Mouse (Mus musculus) left cerebral cortex, adult 11 months (tissue): ENCODE results near the gene 4930519G04Rik.
"Not testable (repeated sequence)": the region's sequence is repeated elsewhere in the genome, so short reads cannot be mapped to it uniquely, and the experiment has no call there.

Experiments used
- DNase-seq: peaks from one replicate; pipeline ENCODE4 v3.0.0; 2022; ENCODE audit warnings: low spot score

Gene 4930519G04Rik

GRCm38 (mm10) chr5:114842155-114842554 lies 11.3 kb upstream of the 4930519G04Rik start:
- not testable (repeated sequence) for DNase-seq

DNA sequence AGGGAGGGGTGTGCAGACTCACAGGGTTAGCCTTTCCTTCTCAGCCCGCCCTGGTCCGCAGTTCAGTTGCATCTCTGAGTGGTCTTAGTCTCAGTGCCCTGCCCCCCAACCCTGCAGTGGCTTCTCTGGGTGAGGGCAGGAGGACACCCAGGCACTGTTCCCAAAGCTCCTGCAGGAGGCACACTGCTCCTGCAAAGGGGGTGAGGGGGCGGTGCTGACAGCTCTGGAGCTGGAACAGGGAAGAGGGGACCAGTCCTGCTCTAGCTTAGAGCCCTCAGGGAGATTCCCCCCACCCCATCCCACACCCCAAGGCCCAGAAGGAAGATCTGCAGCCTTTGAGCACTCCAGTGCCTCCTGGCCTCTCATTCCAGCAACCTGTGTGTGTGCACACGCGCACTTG lies 10.8 kb upstream of the 4930519G04Rik start:
- DNase-seq, result no peak

GRCm38 (mm10) chr5:114844371-114844770 lies 9.1 kb upstream of the 4930519G04Rik start:
- DNase-seq, result not testable (repeated sequence)

DNA sequence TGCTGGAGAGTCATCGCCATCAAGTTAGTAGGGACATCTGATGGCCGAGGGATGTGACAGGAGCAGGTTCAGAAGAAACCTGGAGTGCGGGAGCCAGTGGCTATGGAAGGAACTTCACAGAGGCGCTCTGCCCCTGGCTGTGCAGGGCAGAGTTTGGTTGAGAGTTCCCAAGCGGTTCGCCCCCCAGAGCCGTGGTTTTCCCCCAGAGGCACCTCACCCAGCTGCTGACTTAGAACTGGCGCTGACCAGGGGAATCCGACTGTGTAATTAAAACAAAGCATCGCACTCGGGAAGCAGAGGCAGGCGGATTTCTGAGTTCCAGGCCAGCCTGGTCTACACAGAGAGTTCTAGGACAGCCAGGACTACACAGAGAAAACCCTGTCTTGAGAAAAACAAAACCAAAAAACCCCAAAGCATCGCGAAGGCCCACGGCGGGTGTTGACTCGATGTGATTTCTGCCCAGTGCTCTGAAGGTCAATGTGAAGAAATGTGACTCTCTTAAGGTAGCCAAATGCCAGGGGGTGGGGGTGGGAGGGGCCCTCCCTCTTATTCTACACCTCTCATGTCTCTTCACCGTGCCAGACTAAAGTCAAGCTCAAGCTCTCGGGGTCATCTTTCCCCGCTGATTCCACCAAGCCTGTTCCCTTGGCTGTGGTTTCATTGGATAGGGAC lies 1.8 kb upstream of the 4930519G04Rik start:
- DNase-seq, result no peak

GRCm38 (mm10) chr5:114858582-114858981 lies 5.1 kb downstream of the 4930519G04Rik start, which contains the start of gene Gm9936:
Gm9936 (minus strand) TSS chr5:114858682.
- no peak for DNase-seq

- peak; percentile 55 for DNase-seq
These were observed 5.8 kb downstream of the 4930519G04Rik start for GRCm38 (mm10) chr5:114859253-114859652.

DNA sequence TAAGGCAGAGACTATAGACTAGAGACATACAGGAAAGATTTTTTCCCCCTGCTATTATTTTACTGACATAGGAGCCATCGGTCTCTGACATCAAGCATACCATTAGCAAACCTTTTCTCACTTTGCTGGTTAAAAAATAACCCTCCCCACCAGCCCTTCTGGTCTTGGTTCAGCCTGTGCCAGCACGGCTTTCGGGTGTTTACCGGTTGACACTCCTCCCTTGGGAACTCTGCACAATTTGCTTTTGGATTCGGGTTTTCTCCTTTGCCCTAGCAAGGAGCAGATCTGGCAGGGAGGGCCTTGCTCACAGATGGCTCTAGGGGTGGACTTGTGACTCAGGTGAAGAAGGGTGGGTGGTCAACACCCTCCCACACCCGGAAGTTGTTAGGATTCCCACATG lies 8.3 kb downstream of the 4930519G04Rik start:
- no peak for DNase-seq

- no peak for DNase-seq
These were observed 11.3 kb downstream of the 4930519G04Rik start for GRCm38 (mm10) chr5:114864813-114865212.

DNA sequence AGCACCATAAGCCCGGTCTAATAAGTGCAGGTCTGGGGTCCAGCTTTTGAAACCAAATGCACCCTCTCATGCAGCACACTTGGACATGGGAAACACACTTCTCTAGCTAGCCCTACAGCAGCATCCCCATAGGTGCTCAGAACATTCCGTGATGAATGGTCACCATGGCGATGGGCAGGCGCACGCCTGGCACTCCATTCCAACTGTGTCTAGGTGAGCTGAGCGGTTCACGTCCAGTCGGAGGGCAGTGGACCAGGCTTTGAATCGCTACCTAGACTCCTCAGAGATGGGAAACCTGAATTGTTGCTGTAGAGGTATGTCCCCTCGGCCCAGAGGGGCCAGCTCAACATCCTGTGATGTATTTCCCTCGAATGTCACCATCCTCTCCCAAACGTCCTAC lies 11.8 kb downstream of the 4930519G04Rik start:
- no peak for DNase-seq

GRCm38 (mm10) chr5:114875858-114876257 lies 22.4 kb downstream of the 4930519G04Rik start:
- no peak for DNase-seq

DNA sequence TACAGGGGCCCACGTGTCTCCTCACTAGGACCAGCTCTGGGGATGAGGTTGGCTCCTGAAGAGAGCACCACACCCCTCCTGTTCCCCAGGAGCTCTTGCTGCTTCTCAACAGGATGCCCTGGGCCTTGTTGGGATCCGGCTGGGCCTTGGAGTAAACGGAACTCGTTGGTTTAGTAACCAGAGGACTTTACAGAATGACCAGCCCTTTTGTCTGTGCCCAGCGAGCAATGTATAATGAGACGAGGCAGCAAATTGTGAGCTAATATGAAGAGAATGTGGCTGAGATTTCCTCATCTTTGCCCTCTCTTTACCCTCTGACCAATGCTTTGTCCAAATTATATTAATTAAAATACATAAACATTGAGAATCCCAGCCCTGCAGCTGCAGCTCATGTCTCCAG lies 22.9 kb downstream of the 4930519G04Rik start:
- no peak for DNase-seq

GRCm38 (mm10) chr5:114877487-114877886 lies 24.0 kb downstream of the 4930519G04Rik start:
- no peak for DNase-seq

- no peak for DNase-seq
These were observed 25.9 kb downstream of the 4930519G04Rik start for GRCm38 (mm10) chr5:114879399-114879798.

DNA sequence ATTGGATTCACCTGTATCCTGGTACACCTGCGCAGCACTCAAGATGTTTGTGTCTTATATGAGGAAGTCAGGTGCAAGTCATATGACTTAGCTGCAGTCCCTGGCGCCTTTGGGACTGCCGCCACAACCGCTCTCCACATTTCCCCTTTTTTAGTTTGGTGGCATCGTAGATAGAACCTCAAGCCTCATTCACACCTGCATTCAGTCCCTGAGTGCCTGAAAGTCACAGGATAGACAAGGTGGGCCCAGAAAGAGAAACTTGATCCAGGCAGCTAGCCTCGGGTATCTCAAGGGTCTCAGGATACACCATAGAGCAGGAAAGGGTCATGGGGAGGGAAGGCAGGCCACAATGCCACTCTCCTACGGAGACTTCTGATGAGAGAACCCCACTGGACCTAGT lies 28.9 kb downstream of the 4930519G04Rik start:
- DNase-seq, result not testable (repeated sequence)

DNA sequence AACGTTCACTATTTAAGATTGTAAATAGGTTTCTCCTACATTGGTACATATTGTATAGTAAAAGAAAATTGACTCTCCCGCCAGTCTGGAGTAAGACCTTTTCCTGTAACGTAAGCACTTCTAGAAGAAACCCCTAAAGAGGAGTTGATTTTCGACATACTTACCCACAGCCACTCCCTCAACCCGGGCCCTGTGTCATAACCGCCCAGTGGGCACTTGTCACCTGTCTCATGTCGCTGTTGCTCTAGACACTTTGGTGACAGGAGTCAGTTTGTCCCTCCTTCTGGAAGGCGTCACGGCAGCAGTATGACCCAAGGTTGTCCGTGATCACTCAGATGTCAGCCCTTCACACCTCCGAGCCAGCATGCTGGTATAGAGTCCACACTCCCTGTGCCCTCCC lies 29.6 kb downstream of the 4930519G04Rik start:
- DNase-seq, result no peak

GRCm38 (mm10) chr5:114886801-114887200 lies 33.3 kb downstream of the 4930519G04Rik start:
- no peak for DNase-seq

- DNase-seq, result no peak
These were observed 35.5 kb downstream of the 4930519G04Rik start for GRCm38 (mm10) chr5:114888995-114889394.

GRCm38 (mm10) chr5:114895542-114895941 lies 42.1 kb downstream of the 4930519G04Rik start:
- DNase-seq, result no peak

DNA sequence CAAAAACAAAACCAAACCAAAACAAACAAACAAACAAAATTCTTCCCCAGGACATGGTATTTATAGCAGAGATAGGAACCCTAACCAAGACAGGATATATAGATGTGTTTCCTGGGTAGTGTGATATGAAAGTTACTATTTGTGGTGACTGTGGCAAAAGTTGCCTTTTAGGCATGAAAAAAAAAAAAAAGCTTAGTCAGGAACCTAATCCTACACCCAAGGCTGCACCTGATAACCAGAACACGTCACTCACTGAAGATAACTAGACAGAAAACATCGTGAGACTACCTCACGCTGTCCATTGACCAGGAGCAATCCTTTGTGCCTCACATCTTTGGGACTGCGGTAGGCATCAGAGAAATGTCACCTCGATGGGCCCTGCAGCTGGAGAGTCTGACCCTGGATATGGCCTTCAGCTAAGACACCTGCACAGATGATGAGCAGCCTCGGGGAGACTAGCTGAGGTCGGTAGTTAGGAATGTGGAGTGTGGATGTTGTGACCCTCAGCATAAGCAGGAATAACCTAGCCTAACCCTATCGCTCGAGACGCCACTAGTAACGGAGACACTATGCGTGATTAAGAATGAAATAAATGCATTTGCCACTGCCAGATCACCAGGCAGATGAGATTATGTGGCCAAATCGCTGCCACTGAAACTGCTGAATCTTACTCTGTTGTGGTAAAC lies 43.4 kb downstream of the 4930519G04Rik start, which contains the start of gene Oasl2:
Gene Oasl2, plus strand, starts transcription at position 249 of the 686 bp plus-strand sequence.
- no peak for DNase-seq

- no peak for DNase-seq
These were observed 43.9 kb downstream of the 4930519G04Rik start for GRCm38 (mm10) chr5:114897374-114897793.

DNA sequence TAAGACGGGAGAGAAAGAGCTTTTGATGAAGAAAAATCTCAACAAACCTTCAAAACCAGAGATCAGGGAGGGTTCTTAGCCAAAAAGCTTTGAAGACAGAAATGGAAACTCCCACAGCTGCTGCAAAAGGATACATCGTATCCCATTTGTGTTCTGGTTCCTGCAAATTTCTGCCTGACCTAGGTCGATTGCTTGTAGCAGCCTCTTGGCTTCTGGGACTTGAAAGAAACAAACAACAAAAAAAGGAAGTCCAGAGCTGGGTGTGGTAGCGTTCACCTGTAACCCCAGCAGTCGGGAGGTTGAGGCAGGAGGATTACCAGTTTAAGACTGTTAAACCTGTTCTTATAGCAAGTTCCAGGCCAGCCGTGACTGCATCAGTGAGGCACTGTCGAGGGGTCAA lies 45.4 kb downstream of the 4930519G04Rik start:
- DNase-seq, result no peak

- no peak for DNase-seq
These were observed 48.9 kb downstream of the 4930519G04Rik start for GRCm38 (mm10) chr5:114902413-114902812.

GRCm38 (mm10) chr5:114908598-114909305 lies 55.3 kb downstream of the 4930519G04Rik start:
- no peak for DNase-seq
